Mouse (Mus musculus) brain, embryonic 14.5 days (tissue): Measurements from ENCODE around the gene Nr1i3. TPM values are rescaled to one million over a fixed set of nuclear protein-coding genes. Genes with fewer than 3 reads are reported as not detected.

Experiments used
- DNase-seq: peaks from one replicate; pipeline ENCODE4 v3.0.0-alpha.2; 2011; ENCODE audit warnings: low read depth
- CTCF ChIP-seq: fragments of 200-500 bp; IDR thresholded peaks from 2 replicates; pipeline ENCODE4 v1.5.1; 2012; ENCODE audit warnings: inconsistent platforms, mild to moderate bottlenecking, moderate library complexity, borderline replicate concordance; ENCODE audit not compliant: insufficient read depth, insufficient read length; ENCODE audit errors: extremely low read depth
- POLR2A ChIP-seq: fragments of 200-500 bp; IDR thresholded peaks from 2 replicates; pipeline ENCODE4 v1.6.1; 2012; ENCODE audit warnings: mild to moderate bottlenecking, inconsistent platforms, borderline replicate concordance; ENCODE audit not compliant: poor library complexity, insufficient read depth, insufficient read length, severe bottlenecking; ENCODE audit errors: extremely low read depth
- polyA plus RNA-seq: library from polyadenylated mRNA; depleted of rRNA; stranded (reverse); fragments of >200 nt; gene quantifications from 2 replicates; pipeline ENCODE4 v1.2.3, GENCODE M21; 2012

Nr1i3 gene
- polyA plus RNA-seq, 1 experiment: 0.03 TPM

- DNase-seq: peak; percentile 99
These were observed 8.7 kb downstream of the Nr1i3 start, which contains the start of gene Tomm40l for GRCm38 (mm10) chr1:171222238-171223155. Tomm40l (minus strand) TSS chr1:171222514.

DNA sequence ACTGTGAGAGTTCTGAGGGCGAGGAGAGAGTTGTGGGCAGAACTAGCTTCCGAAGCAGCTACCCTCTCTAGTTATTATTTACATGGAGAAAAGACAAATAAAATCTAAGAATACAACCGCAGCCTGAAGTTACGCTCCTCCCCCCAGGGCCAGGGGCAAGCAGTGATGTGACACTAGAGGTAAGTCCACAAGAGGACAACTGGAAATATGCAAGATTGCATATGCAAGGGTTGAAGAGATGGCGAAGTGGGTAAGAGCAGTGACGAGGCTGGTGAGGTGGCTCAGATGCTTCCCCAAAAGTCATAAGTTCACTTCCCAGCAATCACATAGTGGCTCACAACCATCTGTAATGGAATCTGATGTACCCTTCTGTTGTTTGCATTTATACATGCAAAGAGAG, 9.4 kb downstream of the Nr1i3 start:
- DNase-seq: no peak
- no peak for TF ChIP-seq CTCF
- TF ChIP-seq POLR2A: no peak

More at GRCm38 (mm10) chr1:171222238-171223155, 8.7 kb downstream of the Nr1i3 start, which contains the start of gene Tomm40l:
- peak; percentile 36; the same call in 1 of the 2 replicates for TF ChIP-seq POLR2A
- TF ChIP-seq CTCF: peak; percentile 51; the same call in 1 of the 2 replicates

DNA sequence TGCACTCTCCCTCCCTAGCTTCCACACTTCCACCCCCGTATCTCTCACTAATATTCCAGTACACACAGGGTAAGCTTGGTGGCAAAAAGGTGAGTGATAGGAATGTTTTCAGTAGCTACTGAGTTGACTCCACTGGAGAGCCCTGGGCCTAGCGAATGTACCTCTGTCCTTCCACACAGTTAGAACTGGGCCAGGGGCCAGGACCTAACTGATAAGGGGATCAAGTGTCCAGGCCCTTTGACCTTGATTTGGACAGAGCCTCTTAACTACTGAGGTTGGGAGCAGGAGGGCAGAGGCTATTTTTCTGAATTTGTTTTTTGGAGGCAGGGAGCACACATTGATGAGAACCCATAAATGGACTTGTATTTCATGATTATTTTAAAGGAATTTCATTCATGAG, 10.0 kb downstream of the Nr1i3 start:
- TF ChIP-seq POLR2A (no peak), CTCF (no peak)
- DNase-seq: no peak

DNA sequence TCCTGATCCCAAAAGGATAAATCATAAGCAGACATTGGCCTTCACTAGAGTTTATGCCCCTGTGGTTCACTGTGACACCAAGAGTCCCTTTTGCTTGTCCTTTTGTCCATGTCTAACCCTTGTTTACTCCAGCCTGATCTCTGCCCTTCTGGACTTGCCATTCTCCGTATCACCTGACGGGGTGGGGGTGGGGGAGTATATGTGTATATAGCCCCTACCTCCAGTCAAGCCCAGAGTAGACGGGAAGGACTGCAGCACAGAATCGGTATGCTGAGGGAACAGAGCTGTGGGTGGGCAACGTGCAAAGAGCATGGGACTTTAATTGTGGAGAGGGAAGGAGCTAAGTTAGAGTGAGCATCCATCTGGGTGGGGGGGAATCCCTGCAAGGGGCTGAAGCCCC, 11.1 kb downstream of the Nr1i3 start, which contains the start of gene Apoa2:
Apoa2 (plus strand) TSS at position 198 of the 400 bp plus-strand sequence.
- no peak for TF ChIP-seq CTCF
- TF ChIP-seq POLR2A: no peak
- no peak for DNase-seq

DNA sequence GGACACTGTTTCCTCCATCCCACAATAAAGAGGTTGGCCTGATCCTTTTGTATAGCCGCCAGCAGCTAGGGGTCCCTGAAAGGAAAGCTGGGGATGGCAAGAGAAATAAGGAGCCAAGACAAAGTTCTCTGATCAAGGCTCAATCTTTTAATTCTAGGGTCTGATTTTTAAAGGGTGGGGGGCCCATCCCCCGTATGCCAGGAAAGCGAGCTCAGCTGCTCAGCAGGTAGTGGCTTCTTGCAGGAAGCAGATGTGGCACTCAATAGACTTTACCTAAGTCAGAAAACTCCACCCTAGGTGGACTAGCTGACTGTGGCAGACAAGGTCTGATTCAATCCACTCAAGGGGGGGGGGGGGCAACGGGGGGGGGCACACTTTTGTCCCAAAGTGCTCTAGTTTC, 13.0 kb downstream of the Nr1i3 start:
- no peak for DNase-seq

DNA sequence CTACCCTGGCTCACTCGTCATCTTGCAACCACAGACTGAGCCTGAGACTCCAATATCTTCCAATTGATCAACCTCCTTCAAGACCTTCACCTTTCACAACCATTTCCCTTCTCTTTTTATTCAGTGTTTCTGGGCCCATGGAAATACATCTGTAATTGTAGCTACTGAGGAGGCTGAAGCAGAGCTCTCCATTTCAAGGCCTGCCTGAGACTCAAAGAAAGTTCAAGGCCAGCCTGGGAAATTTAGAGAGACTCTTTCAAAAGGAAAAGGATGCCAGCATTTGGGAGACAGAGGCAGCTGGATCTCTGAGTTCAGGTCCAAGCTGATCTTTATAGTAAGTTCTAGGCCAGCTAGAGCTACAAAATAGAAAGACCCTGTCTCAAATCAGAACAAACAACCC, 14.1 kb downstream of the Nr1i3 start:
- TF ChIP-seq POLR2A (no peak), CTCF (no peak)
- no peak for DNase-seq

More for the DNA sequence above, 13.0 kb downstream of the Nr1i3 start:
- TF ChIP-seq POLR2A (no peak), CTCF (no peak)

GRCm38 (mm10) chr1:171229750-171230149, 16.0 kb downstream of the Nr1i3 start:
- DNase-seq: no peak
- no peak for TF ChIP-seq CTCF
- TF ChIP-seq POLR2A: no peak

DNA sequence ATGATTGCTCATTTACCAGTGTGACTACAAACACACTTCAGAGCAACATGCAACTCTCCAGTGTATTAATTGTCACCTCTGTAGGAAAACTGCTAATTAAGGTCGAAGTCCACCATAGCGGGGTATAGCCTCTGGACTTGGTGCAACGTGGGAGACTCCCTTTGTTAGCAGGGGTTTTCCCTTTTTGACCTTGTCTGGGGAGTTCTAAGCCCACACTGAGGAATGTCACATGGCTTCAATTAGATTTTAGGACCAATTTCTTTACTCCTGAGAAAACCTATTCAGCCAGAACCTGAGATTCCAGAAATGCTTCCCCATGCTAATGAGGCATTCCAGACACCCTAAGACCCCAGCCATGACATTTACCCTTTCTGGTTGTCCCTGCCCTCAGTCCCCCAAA, 16.4 kb downstream of the Nr1i3 start:
- TF ChIP-seq CTCF: no peak
- TF ChIP-seq POLR2A: no peak
- no peak for DNase-seq

DNA sequence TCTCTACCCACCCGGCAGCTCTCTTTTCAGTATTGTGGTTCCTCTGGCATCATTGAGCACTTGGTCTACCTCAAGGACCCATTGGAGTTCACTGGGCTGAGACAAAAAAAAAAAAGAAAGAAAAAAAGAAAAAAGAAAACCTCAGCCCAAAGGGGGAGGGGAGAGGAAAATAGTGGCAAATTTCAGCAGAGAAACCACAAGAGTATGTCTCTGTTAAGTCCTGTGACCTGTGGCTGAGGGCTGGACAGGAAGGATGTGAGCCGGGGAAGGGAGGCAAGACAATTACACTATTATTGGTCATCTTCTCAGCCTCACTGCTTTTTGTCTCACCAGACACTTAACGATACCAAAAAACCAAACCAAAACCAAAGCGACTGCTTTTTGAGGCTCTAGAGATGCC, 18.1 kb downstream of the Nr1i3 start:
- DNase-seq: no peak
- TF ChIP-seq POLR2A (no peak), CTCF (no peak)

DNA sequence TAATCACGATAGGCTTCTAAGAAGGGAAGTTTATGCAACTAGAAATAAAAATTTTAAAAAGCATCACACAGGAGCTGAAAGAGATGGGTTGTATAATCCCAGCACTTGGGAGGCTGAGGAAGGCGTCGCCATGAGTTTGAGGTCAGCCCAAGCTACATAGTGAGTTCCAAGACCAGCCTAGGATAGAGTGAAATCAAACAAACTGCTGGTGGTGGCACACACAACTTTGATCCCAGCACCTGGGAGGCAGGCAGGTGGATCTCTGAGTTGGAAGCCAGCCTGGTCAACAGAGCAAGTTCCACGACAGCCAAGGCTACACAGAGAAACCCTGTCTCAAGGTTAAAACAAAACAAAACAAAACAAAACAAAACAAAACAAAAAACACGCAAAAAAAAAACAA, 18.6 kb downstream of the Nr1i3 start:
- TF ChIP-seq POLR2A (no peak), CTCF (no peak)
- DNase-seq: no peak

- TF ChIP-seq POLR2A: no peak
- no peak for TF ChIP-seq CTCF
- DNase-seq: no peak
These were observed 19.3 kb downstream of the Nr1i3 start for GRCm38 (mm10) chr1:171232800-171233730.

DNA sequence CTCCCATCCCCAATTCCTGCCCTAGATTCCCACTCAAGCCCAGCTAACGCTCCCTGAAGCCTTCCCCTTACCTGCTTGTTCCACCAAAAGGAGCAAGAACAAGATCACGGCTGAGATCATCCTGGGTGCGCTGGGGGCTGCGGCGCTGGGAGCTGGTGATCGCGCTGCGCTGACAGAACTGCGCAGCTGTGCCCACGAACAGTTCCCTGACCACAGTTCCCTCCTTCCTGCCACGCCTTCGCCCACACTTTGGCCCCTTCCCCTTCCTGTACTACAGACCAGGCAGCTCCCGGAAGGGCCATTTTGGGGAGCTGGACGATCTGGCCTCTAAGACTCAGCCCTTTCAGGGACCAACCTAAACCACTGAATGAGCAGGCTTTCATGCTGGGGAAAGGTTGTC, 20.4 kb downstream of the Nr1i3 start, which contains the start of gene Fcer1g:
Fcer1g (minus strand) TSS at position 240 of the 400 bp plus-strand sequence.
- no peak for DNase-seq
- TF ChIP-seq POLR2A (no peak), CTCF (no peak)
